Mouse (Mus musculus): ENCODE measurements around the gene Nsdhl. TPM values are rescaled to one million over a fixed set of nuclear protein-coding genes. Genes with fewer than 3 reads are reported as not detected.

The Nsdhl gene
- polyA plus RNA-seq, 1 experiment from 2014 or later = 32.3 TPM

DNA sequence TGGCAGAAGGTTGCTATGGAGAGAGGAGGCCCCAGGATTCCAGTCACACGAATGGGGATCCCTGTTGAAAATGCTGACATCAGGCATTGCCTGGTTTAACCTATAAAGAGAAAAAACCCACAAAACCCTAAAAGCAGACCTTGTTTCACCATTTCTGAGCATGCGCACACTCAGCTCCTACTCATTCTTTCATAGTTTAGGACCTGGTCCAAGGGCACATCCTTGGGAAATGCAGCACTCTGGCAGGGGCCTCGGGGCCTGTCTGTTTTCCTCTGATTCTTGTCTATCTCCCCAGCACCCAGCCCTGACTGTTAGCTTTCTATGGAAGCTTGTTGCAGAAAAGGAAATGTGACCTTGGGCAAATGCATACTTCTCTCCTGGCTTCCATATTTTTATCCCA is 72.2 kb downstream of the Nsdhl start:
- Histone ChIP-seq H3K9ac (ENCODE audit: low read depth, low read length) (no peak overlapping the region), H3K9me3 (replicated peaks; ENCODE audit: low read length) (no peaks in the 10 kb centered on the region), H3K4me2 (ENCODE audit: low read length) (no peak overlapping the region), H3K27me3 (ENCODE audit: insufficient read depth, low read length) (no peaks in the 10 kb centered on the region), H3K36me3 (ENCODE audit: insufficient read depth, low read length) (no peaks in the 10 kb centered on the region), H3K4me3 (replicated peaks; ENCODE audit: low read depth, low read length) (no peak overlapping the region), H3K4me1 (replicated peaks; ENCODE audit: insufficient read depth, low read length) (no peaks in the 10 kb centered on the region), H3K27ac (no peak overlapping the region)
- no peak for ATAC-seq (replicated peaks; ENCODE audit: low FRiP score, low read depth)
- no peak for TF ChIP-seq CTCF (IDR thresholded peaks at IDR 0.05; ENCODE audit: low read depth)
- no peak for DNase-seq (ENCODE audit: low spot score)
- WGBS = 81% methylated on average over 3 of the region's 3 CpGs

DNA sequence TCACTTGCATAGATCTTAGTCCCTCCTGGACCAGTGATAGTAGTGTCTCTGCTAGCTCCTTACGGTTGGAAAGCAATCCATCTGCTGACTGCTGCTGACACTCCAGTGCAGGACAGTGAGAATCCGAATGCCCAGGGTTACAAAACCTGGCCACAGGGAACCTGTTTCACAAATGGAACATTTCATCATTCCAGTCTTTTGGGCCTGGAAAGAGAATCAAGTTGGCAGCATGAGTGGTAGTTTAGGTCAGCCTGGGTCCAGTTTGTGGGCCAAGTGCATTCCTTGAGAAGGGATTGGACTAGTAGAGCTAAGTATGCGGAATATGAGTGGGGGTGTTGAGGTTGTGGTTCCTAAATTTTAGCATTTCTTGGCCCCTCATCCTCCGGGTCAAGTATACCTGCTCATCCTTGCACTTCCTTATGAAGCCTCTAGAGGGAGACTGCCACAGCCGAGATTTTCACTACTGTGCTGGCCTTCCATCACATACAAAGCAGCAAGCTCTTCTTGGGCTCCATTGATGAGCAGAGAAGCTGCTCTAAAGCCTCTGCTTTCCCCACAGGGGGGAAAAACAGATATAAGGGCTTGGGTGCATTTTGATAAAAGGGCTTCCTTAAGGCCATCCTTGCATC is 74.0 kb downstream of the Nsdhl start:
- peak; percentile 61 for TF ChIP-seq CTCF (IDR thresholded peaks at IDR 0.05; ENCODE audit: low read depth)
- no peaks in the 10 kb centered on the region for H3K4me1 ChIP-seq (replicated peaks; ENCODE audit: insufficient read depth, low read length)
- WGBS = 57% methylated on average over 5 of the region's 5 CpGs
- no peaks in the 10 kb centered on the region for H3K36me3 ChIP-seq (ENCODE audit: insufficient read depth, low read length)
- no peaks in the 10 kb centered on the region for H3K27me3 ChIP-seq (ENCODE audit: insufficient read depth, low read length)
- H3K4me3 ChIP-seq (replicated peaks; ENCODE audit: low read depth, low read length) = no peak overlapping the region
- H3K9me3 ChIP-seq (replicated peaks; ENCODE audit: low read length) = no peaks in the 10 kb centered on the region
- DNase-seq (ENCODE audit: low spot score) (no peak), ATAC-seq (replicated peaks; ENCODE audit: low FRiP score, low read depth) (no peak)
- H3K27ac ChIP-seq = no peak overlapping the region
- no peak overlapping the region for H3K9ac ChIP-seq (ENCODE audit: low read depth, low read length)
- H3K4me2 ChIP-seq (ENCODE audit: low read length) = no peak overlapping the region

DNA sequence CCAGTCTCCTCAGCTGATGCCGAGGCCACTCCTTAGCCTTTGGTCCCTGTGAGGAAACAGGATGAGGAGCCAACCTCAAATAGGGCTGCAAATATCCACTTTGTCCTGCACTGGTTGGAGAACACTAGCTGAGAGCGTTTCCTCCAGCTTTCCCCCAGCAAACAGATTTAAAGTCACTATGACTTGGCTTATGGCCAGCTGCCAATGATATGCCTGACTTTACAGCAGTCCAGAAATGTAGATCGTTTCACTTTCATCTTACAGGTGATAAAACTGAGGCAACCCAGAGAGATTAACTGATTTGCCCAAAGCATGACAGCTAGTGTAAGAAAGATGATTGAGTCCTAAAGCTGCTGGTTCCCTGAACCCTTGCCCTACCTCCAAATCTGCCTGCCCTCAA is 77.2 kb downstream of the Nsdhl start:
- WGBS = 68% methylated on average over 3 of the region's 3 CpGs

DNA sequence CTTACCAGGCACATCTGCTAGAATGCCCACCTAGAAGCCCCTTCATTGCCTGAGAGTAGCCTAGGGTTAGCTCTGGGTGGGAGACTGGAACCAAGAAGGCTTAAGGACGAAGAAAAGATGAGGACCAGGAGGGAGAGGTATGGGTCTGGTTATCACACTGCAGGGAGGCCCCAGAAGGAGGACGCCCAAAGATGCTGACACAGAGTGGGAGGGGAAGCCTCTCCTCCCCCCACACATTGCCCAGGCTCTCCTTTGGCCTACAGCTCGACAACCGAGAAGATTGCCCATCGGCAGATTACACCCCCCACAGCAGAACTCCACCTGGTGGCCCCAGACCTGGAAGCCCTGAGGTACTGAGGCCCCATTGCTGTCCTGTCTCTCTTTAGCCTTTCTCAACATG is 84.8 kb downstream of the Nsdhl start:
- H3K27ac ChIP-seq = no peak overlapping the region
- no peaks in the 10 kb centered on the region for H3K36me3 ChIP-seq (ENCODE audit: insufficient read depth, low read length)
- no peak overlapping the region for H3K4me3 ChIP-seq (replicated peaks; ENCODE audit: low read depth, low read length)
- no peak for TF ChIP-seq CTCF (IDR thresholded peaks at IDR 0.05; ENCODE audit: low read depth)
- H3K9ac ChIP-seq (ENCODE audit: low read depth, low read length) = no peak overlapping the region
- no peaks in the 10 kb centered on the region for H3K4me1 ChIP-seq (replicated peaks; ENCODE audit: insufficient read depth, low read length)
- 79% methylated on average over 5 of the region's 5 CpGs for WGBS
- ATAC-seq (replicated peaks; ENCODE audit: low FRiP score, low read depth) (no peak), DNase-seq (ENCODE audit: low spot score) (no peak)
- no peak overlapping the region for H3K4me2 ChIP-seq (ENCODE audit: low read length)
- H3K9me3 ChIP-seq (replicated peaks; ENCODE audit: low read length) = no peaks in the 10 kb centered on the region
- no peaks in the 10 kb centered on the region for H3K27me3 ChIP-seq (ENCODE audit: insufficient read depth, low read length)

More for the DNA sequence above, 77.2 kb downstream of the Nsdhl start:
- Histone ChIP-seq H3K27ac (no peak overlapping the region), H3K36me3 (ENCODE audit: insufficient read depth, low read length) (no peaks in the 10 kb centered on the region), H3K4me3 (replicated peaks; ENCODE audit: low read depth, low read length) (no peak overlapping the region), H3K27me3 (ENCODE audit: insufficient read depth, low read length) (no peaks in the 10 kb centered on the region), H3K4me1 (replicated peaks; ENCODE audit: insufficient read depth, low read length) (no peaks in the 10 kb centered on the region), H3K9me3 (replicated peaks; ENCODE audit: low read length) (no peaks in the 10 kb centered on the region), H3K4me2 (ENCODE audit: low read length) (no peak overlapping the region), H3K9ac (ENCODE audit: low read depth, low read length) (no peak overlapping the region)
- ATAC-seq (replicated peaks; ENCODE audit: low FRiP score, low read depth) (no peak), DNase-seq (ENCODE audit: low spot score) (no peak)
- TF ChIP-seq CTCF (IDR thresholded peaks at IDR 0.05; ENCODE audit: low read depth) = no peak

- no peaks in the 10 kb centered on the region for H3K4me1 ChIP-seq (replicated peaks; ENCODE audit: insufficient read depth, low read length)
- no peak overlapping the region for H3K4me3 ChIP-seq (replicated peaks; ENCODE audit: low read depth, low read length)
- H3K9ac ChIP-seq (ENCODE audit: low read depth, low read length) = no peak overlapping the region
- no peaks in the 10 kb centered on the region for H3K27me3 ChIP-seq (ENCODE audit: insufficient read depth, low read length)
- TF ChIP-seq CTCF (IDR thresholded peaks at IDR 0.05; ENCODE audit: low read depth) = no peak
- no peaks in the 10 kb centered on the region for H3K36me3 ChIP-seq (ENCODE audit: insufficient read depth, low read length)
- no peak overlapping the region for H3K4me2 ChIP-seq (ENCODE audit: low read length)
- ATAC-seq (replicated peaks; ENCODE audit: low FRiP score, low read depth) (no peak), DNase-seq (ENCODE audit: low spot score) (no peak)
- no peaks in the 10 kb centered on the region for H3K9me3 ChIP-seq (replicated peaks; ENCODE audit: low read length)
- H3K27ac ChIP-seq = no peak overlapping the region
- 66% methylated on average over 4 of the region's 4 CpGs for WGBS
Measured at GRCm38 (mm10) chrX:73005678-73006077, 87.3 kb downstream of the Nsdhl start.

DNA sequence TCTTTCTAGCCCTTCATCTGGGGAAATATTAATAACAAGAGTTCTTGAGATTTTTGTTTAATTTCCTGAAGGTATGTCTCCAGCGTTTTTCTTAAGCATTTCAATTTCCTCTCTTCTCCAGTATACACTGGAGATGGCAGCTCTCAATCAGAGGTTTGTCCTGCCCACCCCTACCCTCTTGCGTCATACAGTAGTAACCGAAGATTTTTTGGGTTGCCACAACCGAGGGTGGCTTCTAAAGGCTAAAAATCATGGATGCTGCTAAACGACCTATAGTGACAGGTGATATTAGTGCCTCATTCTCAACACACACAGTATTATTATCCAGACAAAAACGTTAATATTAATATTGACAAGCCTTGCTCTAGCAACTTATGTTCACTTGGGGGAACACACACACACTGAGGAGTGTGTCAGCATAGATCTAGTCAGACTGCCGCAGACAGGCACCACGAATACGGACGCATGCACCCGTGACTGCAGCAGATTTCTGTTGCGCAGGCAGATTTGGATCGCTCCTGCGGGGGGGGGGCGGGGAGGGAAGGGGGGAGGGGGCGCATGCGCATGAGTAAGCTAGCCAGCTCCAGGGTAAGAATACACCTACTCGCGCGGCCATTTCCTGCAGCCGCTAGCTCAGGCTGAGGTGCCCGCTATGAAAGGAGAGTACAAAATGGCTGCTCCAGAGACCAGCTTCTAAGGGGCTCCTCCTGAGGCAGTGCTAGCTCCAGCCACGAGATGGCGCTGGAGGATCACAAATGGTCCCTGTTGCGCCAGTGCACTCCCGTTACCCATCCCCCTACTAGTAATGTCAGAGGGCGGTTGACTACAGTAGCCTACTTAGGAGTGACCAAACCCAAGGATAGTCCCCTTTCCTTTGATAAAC is 89.5 kb downstream of the Nsdhl start:
- Histone ChIP-seq H3K9me3 (replicated peaks; ENCODE audit: low read length) (no peaks in the 10 kb centered on the region), H3K4me3 (replicated peaks; ENCODE audit: low read depth, low read length) (peak overlapping the region; percentile 26), H3K4me1 (replicated peaks; ENCODE audit: insufficient read depth, low read length) (no peaks in the 10 kb centered on the region), H3K4me2 (ENCODE audit: low read length) (peak overlapping the region; percentile 53), H3K36me3 (ENCODE audit: insufficient read depth, low read length) (no peaks in the 10 kb centered on the region), H3K27me3 (ENCODE audit: insufficient read depth, low read length) (no peaks in the 10 kb centered on the region), H3K27ac (no peak overlapping the region), H3K9ac (ENCODE audit: low read depth, low read length) (no peak overlapping the region)
- ATAC-seq (replicated peaks; ENCODE audit: low FRiP score, low read depth) (peak; percentile 99), DNase-seq (ENCODE audit: low spot score) (peak; percentile 96)
- TF ChIP-seq CTCF (IDR thresholded peaks at IDR 0.05; ENCODE audit: low read depth) = peak; percentile 91
- 19% methylated on average over 26 of the region's 27 CpGs for WGBS

MicroRNA genes within 50 kb of the gene (microRNA counts, 519-probe panel; counts per million panel counts)
- microRNA mmu-miR-2137 = 330 counts per million, percentile 68 among the panel's probes with 10 or more counts

Small RNA genes within 50 kb of the gene (microRNA-seq; reads per million reads assigned to microRNA genes)
- gene Mir2137 = 1.0 reads per million

Other genes with a start within 250 kb of the Nsdhl start
- 0.04 TPM in 2 replicates for gene Gabrq, start 93.4 kb upstream of the Nsdhl start, polyA plus RNA-seq (2015; fragmentation: Nextera tagmentation; extraction: Ambion mirVana)
- gene Cetn2, start 146 bp upstream of the Nsdhl start, polyA plus RNA-seq (2015; fragmentation: Nextera tagmentation; extraction: Ambion mirVana) = 121 and 125 TPM in 2 replicates
- gene Zfp185, start 68.8 kb downstream of the Nsdhl start, polyA plus RNA-seq (2015; fragmentation: Nextera tagmentation; extraction: Ambion mirVana) = 8.2 and 8.7 TPM in 2 replicates
- gene Pnma5, start 118.5 kb downstream of the Nsdhl start, polyA plus RNA-seq (2015; fragmentation: Nextera tagmentation; extraction: Ambion mirVana) = not detected in 2 replicates
- gene Pnma3, start 146.2 kb downstream of the Nsdhl start, polyA plus RNA-seq (2015; fragmentation: Nextera tagmentation; extraction: Ambion mirVana) = 0.04 and 0.06 TPM in 2 replicates
- gene Xlr4a, start 163.9 kb downstream of the Nsdhl start, polyA plus RNA-seq (2015; fragmentation: Nextera tagmentation; extraction: Ambion mirVana) = 0.79 and 3.6 TPM in 2 replicates
- 1.7 and 7.6 TPM in 2 replicates for gene Xlr3a, start 178.5 kb downstream of the Nsdhl start, polyA plus RNA-seq (2015; fragmentation: Nextera tagmentation; extraction: Ambion mirVana)
- 0.07 TPM in 1 of 2 replicates, not detected in the other for gene Gm14685, start 198.5 kb downstream of the Nsdhl start, polyA plus RNA-seq (2015; fragmentation: Nextera tagmentation; extraction: Ambion mirVana)
- 0.13 and 0.21 TPM in 2 replicates for gene Xlr5b, start 230.2 kb downstream of the Nsdhl start, polyA plus RNA-seq (2015; fragmentation: Nextera tagmentation; extraction: Ambion mirVana)
- not detected in 2 replicates for gene DXBay18, start 230.9 kb downstream of the Nsdhl start, polyA plus RNA-seq (2015; fragmentation: Nextera tagmentation; extraction: Ambion mirVana)

All from kidney, postnatal 0 days (tissue).